ENCODE assay signal across 8 mouse cellular contexts in the genomic region with DNA sequence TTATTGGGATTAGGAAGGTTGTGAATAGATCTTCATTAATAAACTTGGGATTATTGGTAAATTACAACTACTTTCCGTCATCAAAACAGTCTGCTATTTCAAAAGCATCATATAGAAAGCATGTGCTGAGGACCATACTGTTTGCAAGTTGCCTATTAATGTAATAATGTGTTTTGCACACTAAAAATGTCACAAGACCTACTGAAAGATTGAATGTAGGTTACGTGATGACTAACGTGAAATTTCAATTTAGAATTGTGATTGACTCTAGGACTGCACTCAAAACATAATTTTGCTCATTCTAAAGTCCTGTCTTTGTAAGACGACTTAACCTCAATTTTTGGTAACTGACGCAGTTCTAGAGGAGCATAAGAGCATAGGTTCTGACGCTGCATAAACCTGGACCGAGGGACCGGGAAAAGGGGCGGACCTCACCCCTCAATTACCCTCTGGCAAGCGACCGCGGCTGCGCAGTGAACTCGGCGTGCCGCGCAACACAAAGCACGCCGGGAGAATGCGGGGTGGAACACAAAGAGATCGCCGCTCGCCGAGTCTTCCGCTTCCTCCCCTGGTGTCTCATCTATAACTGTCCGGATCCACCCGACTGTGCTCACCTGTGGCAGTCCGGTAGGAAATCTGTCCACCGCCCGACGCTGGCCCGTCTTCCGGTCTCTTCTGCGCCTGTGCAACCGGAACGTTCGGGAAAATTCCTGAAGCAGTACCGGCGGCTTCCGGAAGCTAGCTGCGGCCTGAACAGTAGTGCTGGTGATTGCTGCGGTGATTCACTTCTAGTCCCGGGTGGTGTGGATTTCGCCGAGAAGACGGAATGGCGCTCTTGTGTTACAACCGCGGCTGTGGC. TPM values are rescaled to one million over a fixed set of nuclear protein-coding genes. Genes with fewer than 3 reads are reported as not detected.
A peak's percentile ranks its signal among the peaks of the same experiment; 100 is the strongest.
DNase-seq lines count a peak whose midpoint lies in the region; ATAC-seq and TF ChIP-seq lines count a peak whose summit lies in the region.

Gene Chordc1 (plus strand): TSS at position 555 of the 859 bp plus-strand sequence.

- H3K9me3 ChIP-seq in E14TG2a.4 (ENCODE audit: low read length): peaks cover 4% of the 10 kb centered on the region; the same call in 1 of the 2 replicates
- H3K9me3 ChIP-seq in forebrain, embryonic 12.5 days: no peaks in the 10 kb centered on the region
- H3K9me3 ChIP-seq in heart, postnatal 0 days (replicated peaks; ENCODE audit: control insufficient read depth, low read length): no peaks in the 10 kb centered on the region
- H3K9me3 ChIP-seq in liver, embryonic 16.5 days (replicated peaks; ENCODE audit: control insufficient read depth, low read length): no peaks in the 10 kb centered on the region
- H3K9me3 ChIP-seq in neural tube, embryonic 13.5 days: no peaks in the 10 kb centered on the region

- peak within 1 kb of the TSS; percentile 88 for H3K27ac ChIP-seq in forebrain, embryonic 12.5 days
- peak within 1 kb of the TSS; percentile 94 for H3K27ac ChIP-seq in heart, postnatal 0 days (ENCODE audit: low read depth)
- H3K27ac ChIP-seq in liver, embryonic 16.5 days (ENCODE audit: low read length): peak within 1 kb of the TSS; percentile 86
- peak within 1 kb of the TSS; percentile 89 for H3K27ac ChIP-seq in neural tube, embryonic 13.5 days (replicated peaks)
- peak within 1 kb of the TSS; percentile 90 for H3K27ac ChIP-seq in testis, adult 2 months (ENCODE audit: control insufficient read depth, insufficient read depth, low read depth, low read length)

- H3K4me3 ChIP-seq in E14TG2a.4 (replicated peaks; ENCODE audit: low read length): peak within 1 kb of the TSS; percentile 94
- H3K4me3 ChIP-seq in forebrain, embryonic 12.5 days (replicated peaks): peak within 1 kb of the TSS; percentile 87
- peak within 1 kb of the TSS; percentile 95 for H3K4me3 ChIP-seq in heart, postnatal 0 days (ENCODE audit: low read depth, low read length)
- peak within 1 kb of the TSS; percentile 92 for H3K4me3 ChIP-seq in liver, embryonic 16.5 days (ENCODE audit: low read depth, low read length)
- H3K4me3 ChIP-seq in neural tube, embryonic 13.5 days: peak within 1 kb of the TSS; percentile 92
- H3K4me3 ChIP-seq in testis, adult 2 months (ENCODE audit: control insufficient read depth, low read depth, low read length): peak within 1 kb of the TSS; percentile 97

- no peak for TF ChIP-seq EP300 in heart, postnatal 0 days (IDR thresholded peaks at IDR 0.05; ENCODE audit: low read depth)

- H3K4me2 ChIP-seq in forebrain, embryonic 12.5 days: peak within 1 kb of the TSS; percentile 75
- H3K4me2 ChIP-seq in heart, postnatal 0 days (ENCODE audit: low read depth, low read length): peak within 1 kb of the TSS; percentile 82
- peak within 1 kb of the TSS; percentile 67 for H3K4me2 ChIP-seq in liver, embryonic 16.5 days (ENCODE audit: low read depth, low read length)
- peak within 1 kb of the TSS; percentile 94 for H3K4me2 ChIP-seq in neural tube, embryonic 13.5 days

- 4% methylated on average over 49 of the region's 49 CpGs for WGBS in forebrain, embryonic 12.5 days
- 4% methylated on average over 49 of the region's 49 CpGs for WGBS in heart, postnatal 0 days
- 3% methylated on average over 49 of the region's 49 CpGs for WGBS in liver, embryonic 16.5 days (ENCODE audit: insufficient replicate concordance)
- WGBS in neural tube, embryonic 13.5 days: 3% methylated on average over 49 of the region's 49 CpGs

- peaks cover 23% of the 10 kb centered on the region for H3K4me1 ChIP-seq in E14TG2a.4 (replicated peaks; ENCODE audit: low read depth, low read length)
- H3K4me1 ChIP-seq in forebrain, embryonic 12.5 days: peaks cover 14% of the 10 kb centered on the region
- H3K4me1 ChIP-seq in heart, postnatal 0 days (ENCODE audit: control insufficient read depth, insufficient read depth): peaks cover 8% of the 10 kb centered on the region
- H3K4me1 ChIP-seq in liver, embryonic 16.5 days (ENCODE audit: control insufficient read depth, low read depth, low read length): peaks cover 6% of the 10 kb centered on the region
- H3K4me1 ChIP-seq in neural tube, embryonic 13.5 days (replicated peaks): peaks cover 22% of the 10 kb centered on the region
- no peaks in the 10 kb centered on the region; the same call in 1 of the 2 replicates for H3K4me1 ChIP-seq in testis, adult 2 months (ENCODE audit: control insufficient read depth, insufficient read depth, low read length)

- TF ChIP-seq POLR2A in testis, adult 2 months (IDR thresholded peaks at IDR 0.05; ENCODE audit: control insufficient read depth, low read depth, low read length): peak; percentile 84

- H3K9ac ChIP-seq in forebrain, embryonic 12.5 days: peak within 1 kb of the TSS; percentile 92
- H3K9ac ChIP-seq in heart, postnatal 0 days (replicated peaks; ENCODE audit: low read depth, low read length): peak within 1 kb of the TSS; percentile 96
- H3K9ac ChIP-seq in liver, embryonic 16.5 days (ENCODE audit: low read depth, low read length): peak within 1 kb of the TSS; percentile 91
- H3K9ac ChIP-seq in neural tube, embryonic 13.5 days: peak within 1 kb of the TSS; percentile 96

- no peak for TF ChIP-seq CTCF in E14TG2a.4 (conservative IDR thresholded peaks at IDR 0.05; ENCODE audit: low read length)
- TF ChIP-seq CTCF in heart, postnatal 0 days (IDR thresholded peaks at IDR 0.05; ENCODE audit: low read depth): peak; percentile 20; the same call in 1 of the 2 replicates
- no peak for TF ChIP-seq CTCF in testis, adult 2 months (IDR thresholded peaks at IDR 0.05; ENCODE audit: control insufficient read depth, insufficient read depth, insufficient replicate concordance, low read depth, low read length)

- DNase-seq in c-Kit-positive CD71-positive TER-119-positive erythroid progenitor cells, embryonic 14.5 days (ENCODE audit: low spot score): peak; percentile 91
- peak; percentile 97 for DNase-seq in heart, postnatal 0 days (ENCODE audit: low spot score)
- peak; percentile 96 for DNase-seq in kidney, postnatal 4 days

- no peaks in the 10 kb centered on the region for H3K27me3 ChIP-seq in E14TG2a.4 (ENCODE audit: insufficient read depth, low read length)
- no peaks in the 10 kb centered on the region for H3K27me3 ChIP-seq in forebrain, embryonic 12.5 days
- H3K27me3 ChIP-seq in heart, postnatal 0 days (ENCODE audit: control insufficient read depth, insufficient read depth, low read length): no peaks in the 10 kb centered on the region
- H3K27me3 ChIP-seq in liver, embryonic 16.5 days (ENCODE audit: control insufficient read depth, insufficient read depth, low read depth, low read length): no peaks in the 10 kb centered on the region
- H3K27me3 ChIP-seq in neural tube, embryonic 13.5 days: no peaks in the 10 kb centered on the region
- H3K27me3 ChIP-seq in testis, adult 2 months (ENCODE audit: control insufficient read depth, insufficient read depth, low read length): no peaks in the 10 kb centered on the region

- peak; percentile 98 for ATAC-seq in forebrain, embryonic 12.5 days (ENCODE audit: low FRiP score)
- ATAC-seq in heart, postnatal 0 days (ENCODE audit: insufficient read depth, low read depth): peak; percentile 100
- ATAC-seq in liver, embryonic 16.5 days (ENCODE audit: low read depth): peak; percentile 99
- ATAC-seq in neural tube, embryonic 13.5 days (ENCODE audit: low read depth): peak; percentile 99

- H3K36me3 ChIP-seq in E14TG2a.4 (ENCODE audit: insufficient read depth, low read length): peaks cover 9% of the 10 kb centered on the region
- no peaks in the 10 kb centered on the region for H3K36me3 ChIP-seq in forebrain, embryonic 12.5 days (replicated peaks)
- H3K36me3 ChIP-seq in heart, postnatal 0 days (replicated peaks; ENCODE audit: control insufficient read depth, insufficient read depth, low read length): no peaks in the 10 kb centered on the region
- H3K36me3 ChIP-seq in liver, embryonic 16.5 days (ENCODE audit: control insufficient read depth, insufficient read depth): no peaks in the 10 kb centered on the region
- H3K36me3 ChIP-seq in neural tube, embryonic 13.5 days: 0 out of 2 replicates have a peak, but pooled peaks cover 4% of the 10 kb centered on the region
- H3K36me3 ChIP-seq in testis, adult 2 months (ENCODE audit: control insufficient read depth, insufficient read depth, low read length): no peaks in the 10 kb centered on the region

RNA-seq across cellular contexts. Expression of gene Chordc1, which starts in this region (rescaled TPM):
- polyA plus RNA-seq in forebrain, embryonic 12.5 days (2016; fragmentation: Nextera tagmentation; extraction: Ambion mirVana): 123 and 128 TPM in 2 replicates
- 15.0 and 69.7 TPM in 2 replicates for total RNA-seq in heart, postnatal 0 days (2014; rRNA removed; ENCODE audit: low replicate concordance)
- polyA plus RNA-seq in heart, postnatal 0 days (2015; fragmentation: Nextera tagmentation; extraction: Ambion mirVana): 51.7 and 53.5 TPM in 2 replicates
- 36.3 and 41.3 TPM in 2 replicates for polyA plus RNA-seq in liver, embryonic 16.5 days (2015; fragmentation: Nextera tagmentation; extraction: Ambion mirVana)
- 138 and 142 TPM in 2 replicates for polyA plus RNA-seq in neural tube, embryonic 13.5 days (2015; fragmentation: Nextera tagmentation; extraction: Ambion mirVana)
- 10.5 and 11.9 TPM in 2 replicates for polyA plus RNA-seq in testis, adult 2 months (2012; rRNA removed)

Comparison
In these comparisons a context has a peak if more than half of its experiments do, and no peak if none do; other contexts are left out.
1. Peak in every context shown above with its lines: DNase-seq, ATAC-seq, H3K4me3 ChIP-seq and H3K27ac ChIP-seq.